Mouse (Mus musculus): ENCODE results near the gene Wwox.
A peak's percentile ranks its signal among the peaks of the same experiment; 100 is the strongest.

The Wwox gene

GRCm38 (mm10) chr8:114439334-114440204, at the start of gene Wwox:
Gene Wwox, plus strand, starts transcription at chr8:114439655.
- DNase-seq (ENCODE audit: low read depth): peak; percentile 99

GRCm38 (mm10) chr8:114390465-114391254, 48.8 kb upstream of the Wwox start:
- DNase-seq (ENCODE audit: low read depth): no peak

GRCm38 (mm10) chr8:114398326-114398725, 41.1 kb upstream of the Wwox start:
- DNase-seq (ENCODE audit: low read depth): no peak

- no peak for DNase-seq (ENCODE audit: low read depth)
Measured at GRCm38 (mm10) chr8:114399273-114399672, 40.2 kb upstream of the Wwox start.

GRCm38 (mm10) chr8:114401679-114402078, 37.8 kb upstream of the Wwox start:
- DNase-seq (ENCODE audit: low read depth): no peak

GRCm38 (mm10) chr8:114411421-114411820, 28.0 kb upstream of the Wwox start:
- DNase-seq (ENCODE audit: low read depth): no peak

GRCm38 (mm10) chr8:114417786-114418185, 21.7 kb upstream of the Wwox start, which contains the start of gene Clec3a:
Gene Clec3a, plus strand, starts transcription at chr8:114418086.
- DNase-seq (ENCODE audit: low read depth): no peak

GRCm38 (mm10) chr8:114418486-114418885, 21.0 kb upstream of the Wwox start:
- no peak for DNase-seq (ENCODE audit: low read depth)

GRCm38 (mm10) chr8:114418904-114419303, 20.6 kb upstream of the Wwox start:
- DNase-seq (ENCODE audit: low read depth): no peak

- no peak for DNase-seq (ENCODE audit: low read depth)
Measured at GRCm38 (mm10) chr8:114421544-114421943, 17.9 kb upstream of the Wwox start.

- peak; percentile 86 for DNase-seq (ENCODE audit: low read depth)
Measured at GRCm38 (mm10) chr8:114438236-114438635, 1.2 kb upstream of the Wwox start.

GRCm38 (mm10) chr8:114440205-114440589, 742 bp downstream of the Wwox start:
- peak; percentile 56 for DNase-seq (ENCODE audit: low read depth)

GRCm38 (mm10) chr8:114441616-114442015, 2.2 kb downstream of the Wwox start:
- peak; percentile 56 for DNase-seq (ENCODE audit: low read depth)

GRCm38 (mm10) chr8:114446884-114447283, 7.4 kb downstream of the Wwox start:
- no peak for DNase-seq (ENCODE audit: low read depth)

- no peak for DNase-seq (ENCODE audit: low read depth)
Measured at GRCm38 (mm10) chr8:114452278-114452677, 12.8 kb downstream of the Wwox start.

GRCm38 (mm10) chr8:114452781-114453221, 13.3 kb downstream of the Wwox start:
- peak; percentile 91 for DNase-seq (ENCODE audit: low read depth)

- DNase-seq (ENCODE audit: low read depth): no peak
Measured at GRCm38 (mm10) chr8:114455302-114455701, 15.8 kb downstream of the Wwox start.

- DNase-seq (ENCODE audit: low read depth): no peak
Measured at GRCm38 (mm10) chr8:114455953-114456352, 16.5 kb downstream of the Wwox start.

GRCm38 (mm10) chr8:114458113-114458784, 18.8 kb downstream of the Wwox start:
- DNase-seq (ENCODE audit: low read depth): no peak

- peak; percentile 29 for DNase-seq (ENCODE audit: low read depth)
Measured at GRCm38 (mm10) chr8:114460600-114460999, 21.1 kb downstream of the Wwox start.

- no peak for DNase-seq (ENCODE audit: low read depth)
Measured at GRCm38 (mm10) chr8:114462591-114462990, 23.1 kb downstream of the Wwox start.

- DNase-seq (ENCODE audit: low read depth): no peak
Measured at GRCm38 (mm10) chr8:114463305-114463704, 23.9 kb downstream of the Wwox start.
